Mouse (Mus musculus): Measurements from ENCODE around the gene Traip.
A peak's percentile ranks its signal among the peaks of the same experiment; 100 is the strongest.

Gene Traip

DNA sequence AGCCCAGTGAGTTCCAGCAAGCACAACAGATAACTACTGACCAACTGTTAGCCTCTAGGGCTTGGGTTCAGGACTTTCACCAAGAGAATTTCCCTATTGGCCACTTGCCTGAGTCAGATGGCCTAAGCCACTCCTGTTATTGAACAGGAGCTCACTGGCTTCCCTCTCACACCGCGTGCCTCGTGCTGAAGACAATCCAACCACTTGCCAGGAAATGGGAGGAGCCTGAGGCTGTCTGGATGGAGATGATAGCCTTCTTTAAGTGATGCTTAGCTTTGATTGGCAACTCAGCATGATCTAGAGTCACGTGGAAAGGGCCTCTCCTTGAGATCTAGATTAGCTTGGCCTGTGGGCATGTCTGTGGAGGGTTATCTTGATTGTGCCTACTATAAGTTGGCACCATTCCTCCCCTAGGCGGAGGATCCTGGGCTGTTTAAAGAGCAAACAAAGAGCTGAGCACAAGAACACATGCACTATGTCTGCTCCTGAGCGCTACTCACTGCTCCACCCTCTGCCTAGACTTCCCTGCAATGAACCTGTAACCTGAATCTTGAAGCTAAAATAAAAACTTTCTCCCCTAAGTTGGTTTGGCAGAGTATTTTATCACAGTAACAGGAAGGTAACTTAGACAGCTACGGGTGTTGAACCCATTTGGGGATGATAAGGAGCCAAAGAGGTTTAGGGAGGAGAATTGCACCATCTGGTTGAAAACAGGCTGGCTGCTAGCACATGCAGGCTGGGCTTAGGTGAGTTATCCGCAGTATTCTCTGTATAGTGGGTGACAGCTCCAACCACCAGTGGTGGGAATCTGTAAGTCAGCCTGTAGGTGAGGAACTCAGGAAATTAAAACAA is 22.0 kb downstream of the Traip start:
- DNase-seq (ENCODE audit: low spot score) = peak; percentile 34

- no peak for DNase-seq (ENCODE audit: low spot score)
Measured at GRCm38 (mm10) chr9:107974491-107975171, 24.7 kb downstream of the Traip start.

DNA sequence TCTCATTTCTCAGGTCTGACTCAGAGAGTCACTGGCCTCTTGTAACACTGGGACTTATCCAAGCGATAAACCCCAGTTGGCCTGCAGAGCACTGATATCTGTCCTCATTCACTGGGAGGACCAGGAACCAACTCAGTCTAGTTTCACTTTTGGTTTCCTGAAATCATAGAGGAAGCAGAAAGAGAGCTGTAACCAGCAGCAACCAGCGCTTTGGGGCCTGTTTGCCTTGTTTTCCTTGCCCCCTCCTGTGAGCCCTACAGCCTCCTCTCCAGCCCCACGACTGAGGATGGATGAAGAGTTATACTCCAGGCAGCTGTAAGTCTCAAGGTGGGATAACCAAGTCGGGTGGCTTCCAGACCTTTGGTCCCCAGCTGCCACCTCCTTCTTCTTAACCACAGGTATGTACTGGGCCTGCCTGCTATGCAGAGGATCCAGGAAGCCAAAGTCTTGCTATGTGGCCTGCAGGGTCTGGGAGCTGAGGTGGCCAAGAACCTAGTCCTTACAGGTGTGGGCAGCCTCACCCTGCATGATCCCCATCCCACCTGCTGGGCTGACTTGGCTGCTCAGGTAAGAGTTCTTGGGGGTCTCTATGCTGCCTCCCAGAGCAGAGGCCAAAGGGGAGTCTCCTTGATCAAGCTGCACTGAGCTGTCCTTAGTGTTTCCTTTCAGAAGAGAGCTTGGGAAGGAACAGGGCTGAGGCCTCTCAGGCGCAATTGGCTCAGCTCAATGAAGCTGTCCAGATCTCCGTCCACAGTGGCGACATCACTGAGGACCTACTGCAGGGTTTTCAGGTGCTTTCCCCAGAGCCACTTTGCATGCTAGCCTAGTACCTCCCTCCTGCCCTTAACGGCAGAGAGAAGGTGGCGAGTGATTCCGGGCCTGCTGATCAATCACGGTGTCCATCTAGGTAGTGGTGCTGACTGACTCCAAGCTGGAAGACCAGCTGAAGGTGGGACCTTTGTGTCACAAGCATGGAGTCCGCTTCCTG is 25.8 kb downstream of the Traip start, which contains the start of gene Uba7:
Gene Uba7 (plus strand): TSS at position 107 of the 988 bp plus-strand sequence.
- DNase-seq (ENCODE audit: low spot score) = peak; percentile 52

DNA sequence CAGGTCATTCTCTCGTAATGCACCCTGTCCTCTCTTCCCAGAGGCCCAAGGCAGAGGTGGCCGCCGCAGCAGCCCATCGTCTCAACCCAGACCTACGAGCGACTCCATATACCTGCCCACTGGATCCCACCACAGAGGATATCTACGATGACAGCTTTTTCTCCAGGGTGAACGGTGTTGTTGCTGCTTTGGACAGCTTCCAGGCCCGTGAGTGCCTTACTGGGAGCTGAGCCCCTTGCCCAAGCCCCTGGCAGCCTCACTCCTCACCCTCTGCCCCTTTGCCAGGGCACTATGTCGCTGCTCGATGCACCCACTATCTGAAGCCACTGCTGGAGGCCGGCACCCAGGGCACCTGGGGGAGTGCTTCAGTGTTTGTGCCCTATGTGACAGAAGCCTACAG is 28.9 kb downstream of the Traip start:
- no peak for DNase-seq (ENCODE audit: low spot score)

DNA sequence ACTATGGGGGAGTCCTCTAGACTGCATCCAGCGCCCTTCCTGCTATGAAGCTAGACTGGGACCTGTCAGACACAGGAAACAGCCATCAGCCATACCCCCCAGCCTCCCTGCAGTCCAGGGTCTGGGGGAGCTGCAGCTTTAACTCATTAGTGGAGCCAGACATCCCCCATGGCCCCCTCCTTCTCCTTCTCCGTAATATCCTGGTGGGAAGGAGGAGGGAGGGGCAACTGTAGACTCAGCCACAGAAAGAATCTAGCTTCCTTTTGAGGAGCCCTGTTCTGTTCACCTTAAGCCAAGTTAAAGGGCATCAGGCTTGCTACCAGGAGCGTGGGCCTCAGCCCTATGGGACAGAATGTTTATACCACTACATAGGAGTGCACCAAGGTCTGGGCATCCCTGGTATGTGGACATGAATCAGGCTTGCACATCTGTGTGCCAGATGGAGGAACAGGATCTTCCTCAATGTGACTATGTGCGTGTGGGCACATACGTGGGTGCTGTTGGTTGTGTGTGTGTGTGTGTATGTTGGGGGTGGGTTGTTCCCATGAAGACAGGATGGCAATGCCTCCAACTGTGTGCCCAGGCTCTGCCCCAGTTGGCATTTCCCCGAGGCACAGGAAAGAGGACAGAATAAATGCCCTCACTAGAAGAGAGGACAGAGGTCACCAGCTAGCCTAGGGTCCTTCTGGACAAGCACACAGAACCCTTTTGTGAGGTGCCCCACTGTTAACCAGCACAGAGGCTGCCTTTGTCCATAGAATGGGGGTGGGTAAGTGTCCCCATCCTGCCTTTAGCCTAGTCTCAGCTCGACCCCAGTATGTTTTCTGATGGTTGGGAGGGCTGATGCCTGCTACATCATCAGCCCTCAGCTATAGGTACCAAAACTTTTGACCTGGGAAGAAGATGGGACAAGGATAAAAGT is 32.0 kb downstream of the Traip start:
- no peak for DNase-seq (ENCODE audit: low spot score)

DNA sequence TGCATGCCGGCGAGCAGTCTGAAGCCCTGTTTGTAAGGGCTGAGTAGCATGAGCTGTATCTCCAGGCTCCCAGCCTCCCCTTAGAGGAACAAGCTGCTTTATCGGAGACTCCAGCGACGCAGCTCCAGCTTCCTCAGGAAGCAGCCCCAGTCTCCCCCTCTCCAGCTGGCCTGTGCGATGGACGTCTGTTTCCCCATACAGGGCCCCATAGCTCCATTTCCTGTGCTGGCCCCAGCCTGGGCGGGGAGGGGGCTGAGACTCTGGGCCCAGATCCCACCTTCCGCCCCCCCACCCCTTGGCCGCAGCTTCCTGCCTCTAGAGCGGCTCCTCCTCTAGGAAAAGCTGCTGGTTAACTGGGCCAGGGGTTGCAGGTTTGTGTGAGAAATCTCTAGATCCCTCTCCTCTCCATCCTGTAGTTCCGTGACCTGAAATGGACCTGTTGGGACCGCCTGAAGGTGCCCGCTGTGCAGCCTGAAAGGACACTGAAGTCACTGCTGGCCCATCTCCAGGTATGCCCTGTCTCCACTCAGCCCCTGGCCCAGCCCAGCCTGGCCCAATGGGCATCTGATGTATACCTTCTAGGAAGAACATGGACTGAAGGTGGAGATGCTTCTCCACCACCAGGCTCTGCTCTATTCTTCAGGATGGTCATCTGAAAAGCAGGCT is 32.9 kb downstream of the Traip start, which contains the start of gene Gm20661:
Gene Gm20661 (plus strand): TSS at position 378 of the 666 bp plus-strand sequence.
- peak; percentile 54 for DNase-seq (ENCODE audit: low spot score)

- no peak for DNase-seq (ENCODE audit: low spot score)
Measured at GRCm38 (mm10) chr9:107983421-107983890, 33.5 kb downstream of the Traip start.

DNA sequence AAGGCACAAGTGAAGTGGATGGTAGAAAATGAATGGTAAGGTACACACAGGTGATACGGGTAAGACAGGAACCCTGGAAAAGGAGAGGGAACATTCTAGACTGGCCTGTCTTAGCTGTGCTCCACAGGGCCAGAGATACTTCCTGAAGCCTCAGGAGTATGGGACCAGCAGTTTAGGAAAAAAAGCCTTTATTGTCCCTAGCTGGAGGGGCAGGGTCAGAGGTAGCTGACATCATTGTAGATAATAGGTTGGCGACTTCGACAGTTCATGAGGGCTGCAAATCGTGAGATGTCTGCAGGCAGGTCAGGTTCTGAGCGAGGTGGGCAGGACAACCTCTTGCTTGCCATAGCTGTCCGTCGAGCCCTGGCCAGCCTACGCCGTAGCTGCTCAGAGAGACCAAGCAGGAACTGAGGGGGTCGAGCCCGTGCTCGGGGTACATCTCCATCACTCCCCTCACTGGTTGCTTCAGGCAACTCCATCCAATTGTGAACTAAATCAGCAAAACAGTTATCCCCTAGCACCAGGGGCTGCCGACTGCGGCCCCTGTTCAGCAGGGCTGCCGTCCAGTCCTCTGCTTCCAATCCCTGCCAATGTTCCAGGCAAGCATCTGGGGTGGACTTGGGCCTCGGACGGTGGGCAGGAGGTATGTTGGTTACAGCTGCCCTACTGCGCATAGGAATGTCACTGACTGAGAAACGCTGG is 34.3 kb downstream of the Traip start:
- no peak for DNase-seq (ENCODE audit: low spot score)

GRCm38 (mm10) chr9:107984754-107985055 is 34.8 kb downstream of the Traip start:
- no peak for DNase-seq (ENCODE audit: low spot score)

- DNase-seq (ENCODE audit: low spot score) = peak; percentile 88
Measured at GRCm38 (mm10) chr9:107985131-107986119, 35.5 kb downstream of the Traip start, which contains the start of gene Inka1. Gene Inka1, minus strand, starts transcription at chr9:107985879.

GRCm38 (mm10) chr9:107986376-107986775 is 36.4 kb downstream of the Traip start:
- DNase-seq (ENCODE audit: low spot score) = peak; percentile 67

GRCm38 (mm10) chr9:107987950-107988349 is 38.0 kb downstream of the Traip start:
- no peak for DNase-seq (ENCODE audit: low spot score)

DNA sequence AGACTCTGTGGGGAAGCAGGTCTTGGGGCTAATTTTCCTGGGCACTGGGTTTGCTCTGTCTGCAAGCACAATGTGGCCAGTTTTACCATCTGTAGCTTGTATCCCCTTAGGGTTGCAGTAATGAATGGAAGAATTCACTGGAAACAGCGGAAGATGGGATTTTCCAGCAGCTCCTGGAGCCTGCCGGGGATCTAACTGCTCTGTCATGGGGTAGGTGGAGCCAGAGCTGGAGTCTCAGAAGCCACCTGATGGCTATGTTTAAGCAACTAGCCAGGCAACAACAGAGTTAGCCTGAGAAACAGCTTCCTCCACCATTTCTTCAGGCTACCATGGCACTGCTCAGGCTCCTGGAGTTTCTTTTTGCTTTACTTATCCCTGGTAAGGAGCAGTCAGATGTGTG is 42.3 kb downstream of the Traip start, which contains the start of gene Cdhr4:
Gene Cdhr4 (plus strand): TSS at position 301 of the 400 bp plus-strand sequence.
- no peak for DNase-seq (ENCODE audit: low spot score)

GRCm38 (mm10) chr9:107993013-107993412 is 43.1 kb downstream of the Traip start:
- DNase-seq (ENCODE audit: low spot score) = peak; percentile 35

- no peak for DNase-seq (ENCODE audit: low spot score)
Measured at GRCm38 (mm10) chr9:107994464-107994863, 44.5 kb downstream of the Traip start.

DNA sequence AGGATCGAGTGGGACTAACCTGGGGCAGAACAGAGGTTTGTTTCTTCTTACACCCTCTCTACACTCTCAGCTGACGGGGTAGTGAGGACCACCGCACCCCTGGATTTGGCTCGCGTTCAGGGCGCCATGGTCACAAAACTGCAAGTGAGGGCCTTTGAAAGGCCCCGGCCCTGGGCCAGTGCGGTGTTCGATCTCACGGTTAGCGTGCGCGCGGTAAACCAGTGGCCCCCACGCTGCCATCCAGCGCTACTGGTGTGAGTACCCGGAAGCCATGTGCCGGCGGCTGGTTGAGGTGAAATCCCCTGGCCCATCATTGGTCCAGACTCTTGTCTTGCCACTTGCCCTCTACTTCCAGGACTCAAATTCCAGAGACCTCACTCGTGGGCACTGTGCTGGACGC is 45.6 kb downstream of the Traip start:
- DNase-seq (ENCODE audit: low spot score) = no peak

DNA sequence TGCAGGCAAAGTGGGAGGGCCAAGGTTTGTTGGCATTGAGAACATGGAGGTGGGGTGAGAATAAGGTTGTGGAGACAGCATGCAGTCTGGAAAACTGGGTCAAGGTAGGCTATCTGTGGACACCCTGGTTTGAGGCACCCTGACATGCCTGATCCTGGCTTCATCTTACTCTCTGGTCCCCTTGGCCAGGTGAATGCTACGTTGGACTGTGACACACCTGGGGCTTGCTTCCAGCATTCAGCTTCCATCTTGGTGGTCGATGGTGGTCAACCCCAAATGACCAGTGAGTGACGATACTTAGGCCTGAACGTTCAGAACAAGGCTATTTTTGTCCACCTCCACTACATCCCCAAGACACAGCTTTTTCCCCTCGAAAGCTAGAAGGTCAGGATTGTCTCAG is 46.1 kb downstream of the Traip start, which contains the start of gene Gm20662:
Gene Gm20662 (plus strand): TSS at position 301 of the 400 bp plus-strand sequence.
- DNase-seq (ENCODE audit: low spot score) = no peak

Measured in T-cell, adult 2 months (primary cell).